31 mouse cellular contexts compared by ENCODE assay signal in the genomic region with DNA sequence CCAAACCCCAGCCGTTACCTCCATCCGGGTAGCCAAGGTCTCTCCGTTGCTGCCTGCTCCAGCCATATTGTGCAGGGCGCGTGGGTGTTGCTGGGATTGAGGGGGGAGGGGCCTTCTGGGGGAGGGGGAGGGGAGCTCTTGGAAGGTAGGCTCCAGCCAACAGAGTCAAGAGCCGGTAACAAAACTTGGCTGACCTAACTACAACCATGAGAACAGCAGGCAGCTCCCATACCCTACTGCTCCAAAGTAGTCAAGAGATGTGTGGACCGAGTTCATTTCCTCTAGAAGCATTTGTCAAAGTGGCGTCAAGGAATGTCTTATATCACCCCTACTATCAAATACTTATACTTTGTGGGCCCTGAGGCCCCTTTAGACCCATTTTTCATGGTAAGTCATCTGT. TPM values are rescaled to one million over a fixed set of nuclear protein-coding genes. Genes with fewer than 3 reads are reported as not detected.
"Had no signal": no experiment of that assay in that cellular context is flagged by ENCODE, and none has a peak within 500 bp of the region (broad histone marks: within the 10 kb centered on the region; RNA-seq: fewer than 3 reads in every experiment).

Gene 1700019A02Rik, minus strand, starts transcription at position 101 of the 400 bp plus-strand sequence.

- H3K27me3 ChIP-seq: liver, embryonic 13.5 days; midbrain, embryonic 13.5 days; neural tube, embryonic 12.5 days; neural tube, embryonic 15.5 days; stomach, embryonic 15.5 days had no signal

- H3K9ac ChIP-seq: liver, embryonic 13.5 days; midbrain, embryonic 13.5 days; neural tube, embryonic 12.5 days; neural tube, embryonic 15.5 days; stomach, embryonic 15.5 days had no signal

- H3K4me1 ChIP-seq: liver, embryonic 13.5 days; midbrain, embryonic 13.5 days; neural tube, embryonic 12.5 days; neural tube, embryonic 15.5 days; stomach, embryonic 15.5 days had no signal

- H3K9me3 ChIP-seq: liver, embryonic 13.5 days; midbrain, embryonic 13.5 days; neural tube, embryonic 12.5 days; neural tube, embryonic 15.5 days; stomach, embryonic 15.5 days had no signal

- H3K27ac ChIP-seq: kidney, postnatal 0 days; layer of hippocampus, adult 2 months; left cerebral cortex, adult 2 months; liver, embryonic 13.5 days; midbrain, embryonic 13.5 days; neural tube, embryonic 12.5 days; neural tube, embryonic 15.5 days; stomach, embryonic 15.5 days had no signal

- H3K4me3 ChIP-seq: layer of hippocampus, adult 2 months; left cerebral cortex, adult 2 months; liver, embryonic 13.5 days; midbrain, embryonic 13.5 days; neural tube, embryonic 12.5 days; neural tube, embryonic 15.5 days; stomach, embryonic 15.5 days had no signal

- ATAC-seq: intestine, postnatal 0 days; midbrain, embryonic 13.5 days had no signal

- H3K36me3 ChIP-seq: liver, embryonic 13.5 days; midbrain, embryonic 13.5 days; neural tube, embryonic 12.5 days; neural tube, embryonic 15.5 days; stomach, embryonic 15.5 days had no signal

- H3K4me2 ChIP-seq: liver, embryonic 13.5 days; midbrain, embryonic 13.5 days; neural tube, embryonic 12.5 days; neural tube, embryonic 15.5 days; stomach, embryonic 15.5 days had no signal

- DNase-seq: kidney, adult 2 months; kidney, postnatal 25 days; layer of hippocampus, adult 9-11 months; liver, embryonic 13.5 days; lung, adult 2 months; lung, postnatal 14 days; lung, postnatal 4 days; right cerebral cortex, adult 18-20 months; right cerebral cortex, postnatal 25 days; spleen, adult 18-20 months; thymus, postnatal 25 days had no signal

RNA-seq across cellular contexts. Expression of gene 1700019A02Rik, which starts in this region (rescaled TPM):
- total RNA-seq: layer of hippocampus, adult 2 months; layer of hippocampus, postnatal 25 days; left cerebral cortex, adult 2 months; left cerebral cortex, postnatal 10 days; left cerebral cortex, postnatal 36 days; liver, adult 2 months; megakaryocyte progenitor cell, adult 5-6 weeks; megakaryocyte-erythroid progenitor cell, adult 5-6 weeks had no signal
- polyA plus RNA-seq: intestine, postnatal 0 days; kidney, adult 2 months; kidney, embryonic 14.5 days; kidney, postnatal 0 days; large intestine, adult 2 months; limb, embryonic 11.5 days; liver, adult 2 months; liver, embryonic 13.5 days; liver, embryonic 16.5 days; lung, adult 2 months; lung, embryonic 16.5 days; midbrain, embryonic 13.5 days; neural tube, embryonic 12.5 days; neural tube, embryonic 15.5 days; stomach, embryonic 15.5 days; thymus, postnatal 0 days had no signal
